Mouse (Mus musculus): ENCODE data around the gene Scarb2.

The Scarb2 gene

DNA sequence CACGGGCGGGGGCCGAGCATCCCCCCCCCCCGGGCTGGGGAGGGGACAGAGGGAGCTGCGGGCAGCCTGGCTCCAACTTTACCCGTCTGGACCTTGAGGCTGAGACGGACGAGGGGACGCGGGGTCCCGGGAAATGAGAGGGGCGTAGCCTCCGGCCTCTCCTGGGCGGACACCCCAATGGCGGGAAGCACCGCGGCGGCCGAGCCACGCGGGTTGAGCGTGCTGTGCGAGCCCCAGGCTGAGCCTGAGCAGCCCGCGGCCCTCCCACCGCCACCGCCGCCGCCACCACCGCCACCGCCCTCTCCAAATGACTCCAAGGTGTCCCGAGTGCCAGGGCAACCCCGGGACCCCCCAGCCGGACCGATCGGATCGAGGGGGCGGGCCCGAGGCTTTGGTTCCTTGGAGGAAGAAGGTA, 72.1 kb downstream of the Scarb2 start:
- DNase-seq, result no peak

DNA sequence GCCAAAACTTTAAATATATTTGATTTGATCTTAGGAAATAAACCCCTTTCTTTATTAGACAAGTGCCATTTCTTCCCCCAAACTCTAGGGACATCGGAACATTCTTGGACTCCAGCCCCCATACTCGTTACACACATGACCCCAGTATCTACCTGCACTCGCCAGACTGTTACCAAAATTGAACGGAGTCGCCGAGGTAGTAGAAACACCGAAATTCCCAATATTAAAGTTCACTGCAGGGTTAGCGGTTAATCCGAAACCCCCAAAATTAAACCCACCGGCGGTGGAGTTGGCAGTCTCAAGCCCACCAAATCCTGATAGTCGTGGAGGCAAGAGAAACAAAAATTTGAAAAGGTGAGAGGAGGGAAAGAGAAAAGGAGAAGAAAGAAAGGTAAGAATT, 72.6 kb downstream of the Scarb2 start:
- DNase-seq, result no peak

DNA sequence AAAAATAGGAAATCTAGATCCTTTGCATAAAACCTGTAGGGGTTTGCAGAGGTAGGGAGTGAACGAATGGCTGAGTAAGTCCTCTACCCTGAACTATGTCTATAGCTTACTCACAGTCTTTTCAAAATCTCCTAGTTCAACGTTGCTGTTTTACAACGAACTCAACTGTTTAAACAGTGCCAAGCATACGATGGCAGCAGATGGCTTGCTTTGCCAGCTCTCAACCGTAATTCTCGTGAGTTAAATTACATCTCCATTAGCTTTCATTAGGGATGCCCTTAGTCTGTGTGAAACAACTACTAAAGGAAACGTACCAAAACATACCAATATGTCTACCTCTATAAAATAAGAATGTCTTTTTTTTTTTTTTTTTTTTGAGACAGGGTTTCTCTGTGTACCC, 75.0 kb downstream of the Scarb2 start:
- DNase-seq, result no peak

DNA sequence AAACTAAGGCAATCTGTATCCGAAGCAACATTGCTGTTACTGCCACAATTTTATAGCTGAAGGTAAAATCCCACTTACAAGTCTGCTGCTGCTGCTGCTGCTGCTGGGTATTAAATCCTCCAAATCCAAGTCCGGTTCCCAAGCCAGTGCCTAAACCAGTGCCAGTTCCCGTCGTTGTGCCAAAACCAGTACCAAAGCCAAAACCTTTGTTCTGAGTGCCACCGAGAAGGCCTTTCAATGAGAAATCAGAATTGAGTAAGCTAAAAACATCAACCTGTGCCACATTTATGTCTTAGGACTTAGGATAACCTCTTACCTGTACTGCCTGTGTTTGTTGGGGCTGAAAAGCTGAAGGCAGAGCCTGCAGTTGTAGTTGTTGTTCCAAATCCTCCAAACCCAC, 75.9 kb downstream of the Scarb2 start:
- no peak for DNase-seq

DNA sequence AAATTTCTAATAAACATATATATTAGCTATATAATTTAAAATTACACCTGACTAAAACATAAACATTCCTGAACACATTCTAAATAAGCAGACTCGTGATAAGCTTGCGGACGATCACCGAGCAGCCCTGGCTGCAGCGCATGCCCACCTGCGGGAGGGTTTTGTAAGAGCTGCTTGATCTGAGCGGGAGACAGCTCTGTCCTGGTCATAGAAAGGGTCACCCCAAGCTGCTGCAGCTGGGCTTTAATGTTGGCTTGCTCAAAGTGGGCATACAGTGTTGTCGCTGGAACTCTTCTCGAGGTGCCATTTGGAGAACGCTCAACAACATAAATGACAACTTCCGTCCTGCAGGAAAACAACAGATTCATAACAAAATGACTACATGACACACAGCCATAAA, 82.5 kb downstream of the Scarb2 start:
- DNase-seq, result no peak

- DNase-seq, result no peak
These were observed 92.7 kb downstream of the Scarb2 start for GRCm38 (mm10) chr5:92413982-92414375.

DNA sequence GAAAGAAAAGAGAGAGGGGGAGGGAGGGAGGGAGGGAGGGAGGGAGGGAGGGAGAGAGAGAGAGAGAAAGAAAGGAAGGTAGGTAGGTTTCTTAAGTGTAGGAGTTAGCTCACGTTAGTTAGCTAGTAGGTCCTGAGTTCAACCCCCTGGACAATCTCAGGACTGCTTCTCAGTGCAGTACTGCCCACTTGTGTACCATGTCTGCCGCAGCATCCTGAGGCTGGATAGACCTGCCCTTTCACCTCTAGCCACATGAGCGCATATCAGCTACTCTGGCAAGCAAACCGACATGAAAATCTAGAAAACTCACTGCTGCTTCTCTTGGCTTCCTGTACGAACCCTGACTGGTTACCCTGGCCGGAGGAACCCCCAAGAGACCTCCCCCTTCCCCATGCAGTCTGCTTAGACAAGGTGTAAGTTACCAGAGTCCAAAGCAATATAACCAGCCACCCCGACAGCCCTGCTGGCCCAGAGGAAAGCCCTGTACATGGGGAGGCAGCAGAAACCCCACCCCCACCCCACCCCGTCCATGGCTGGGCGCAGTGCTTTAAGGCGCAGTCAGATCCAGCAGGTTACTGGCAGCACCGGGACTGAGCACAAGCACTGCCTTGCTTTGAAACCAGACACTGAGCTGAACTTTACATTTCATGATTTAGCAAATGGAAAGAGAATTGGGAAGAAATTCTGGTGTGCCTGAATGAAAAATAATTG, 93.2 kb downstream of the Scarb2 start:
- DNase-seq, result no peak

GRCm38 (mm10) chr5:92411461-92412140, 95.0 kb downstream of the Scarb2 start:
- DNase-seq, result no peak

- no peak for DNase-seq
These were observed 96.1 kb downstream of the Scarb2 start for GRCm38 (mm10) chr5:92410486-92410885.

DNA sequence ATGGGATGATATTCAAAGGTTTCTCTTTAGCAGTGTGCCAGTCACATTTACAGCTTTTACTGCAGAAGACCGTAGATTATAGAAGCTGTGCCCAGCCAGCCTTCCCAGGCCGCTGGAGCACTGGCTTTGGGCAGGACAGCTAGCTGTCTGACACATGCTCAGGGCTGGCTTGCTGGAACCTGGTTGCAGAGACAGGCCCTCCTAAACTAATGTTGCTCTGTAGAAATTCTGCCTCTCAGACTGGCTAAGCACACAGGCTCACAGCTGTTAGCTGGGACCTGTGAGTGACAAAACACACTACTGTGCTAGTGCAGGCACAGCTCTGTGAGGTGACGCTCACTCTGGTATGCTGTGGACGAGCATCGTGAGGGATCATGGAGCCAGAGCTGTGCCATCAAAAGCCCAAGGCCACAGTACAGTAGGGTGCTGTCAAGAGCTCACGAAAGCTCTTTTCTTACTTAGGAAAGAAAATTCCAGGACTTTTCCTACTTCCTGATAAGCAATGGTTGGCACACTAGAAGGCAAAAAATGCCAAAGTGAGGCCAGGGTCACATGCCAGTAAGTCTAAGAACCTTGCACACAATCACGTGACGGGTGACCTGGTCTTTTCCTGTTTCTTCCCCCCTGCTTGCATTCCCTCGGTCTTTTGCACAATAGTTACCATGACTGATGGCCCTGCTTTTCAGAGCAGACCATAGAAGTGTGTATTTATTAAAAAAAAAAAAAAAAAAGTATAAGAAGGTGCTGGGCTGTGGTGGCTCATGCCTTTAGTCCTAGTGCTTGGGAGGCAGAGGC, 97.1 kb downstream of the Scarb2 start:
- DNase-seq, result no peak

DNA sequence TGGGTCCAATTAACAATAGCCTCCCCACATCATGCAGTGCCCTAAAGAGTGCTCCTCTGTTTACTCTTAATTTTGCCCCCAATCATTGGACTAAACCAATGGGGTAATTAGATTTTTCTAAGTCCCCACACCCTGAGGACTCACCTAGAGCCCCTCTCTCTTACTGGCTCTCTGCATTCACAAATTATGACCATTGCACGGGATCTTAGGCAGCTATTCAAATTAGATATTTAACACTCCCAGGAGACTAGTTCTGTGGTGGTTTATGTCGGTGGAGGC, 102.3 kb downstream of the Scarb2 start:
- DNase-seq, result no peak

- no peak for DNase-seq
These were observed 102.9 kb downstream of the Scarb2 start for GRCm38 (mm10) chr5:92403562-92404399.

DNA sequence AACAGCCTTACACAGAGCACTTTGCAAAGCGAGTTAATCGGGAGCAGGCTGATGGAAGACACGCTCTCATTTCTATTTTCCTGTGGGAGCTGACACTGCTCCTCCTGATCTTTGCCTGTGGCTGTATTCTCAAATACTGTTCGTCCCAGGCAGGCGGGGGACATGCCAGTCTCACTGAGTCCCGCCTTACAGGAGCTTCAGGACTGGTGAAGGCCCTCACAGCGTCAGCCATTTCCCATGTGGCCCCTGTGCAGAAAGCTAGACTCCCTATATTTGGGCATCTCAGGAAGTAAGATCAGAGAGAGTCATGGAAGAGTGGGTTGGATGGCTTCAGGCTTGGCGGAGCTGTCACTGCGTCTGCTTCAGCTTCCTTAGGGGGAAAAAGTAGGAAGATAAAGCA, 103.8 kb downstream of the Scarb2 start:
- no peak for DNase-seq

DNA sequence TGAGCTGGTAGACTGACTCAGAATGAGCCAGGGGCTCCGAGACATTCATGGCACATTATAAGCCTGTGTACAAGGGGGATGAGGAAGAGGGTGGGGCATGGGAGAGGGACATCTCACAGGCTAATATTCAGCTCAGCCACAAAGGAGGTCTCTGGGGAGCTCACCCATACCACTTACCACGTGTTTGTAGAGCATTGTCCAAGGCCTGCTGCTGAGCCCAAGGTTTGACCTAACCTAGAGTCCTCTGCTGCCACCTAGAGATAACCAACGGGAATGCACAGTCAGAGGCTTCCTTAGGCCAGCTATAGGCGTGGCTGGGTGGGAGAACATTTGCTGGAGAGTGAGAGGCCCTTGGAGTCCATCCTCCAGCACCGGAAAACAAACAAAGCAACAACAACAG, 108.5 kb downstream of the Scarb2 start:
- peak; percentile 47 to 81 for DNase-seq

DNA sequence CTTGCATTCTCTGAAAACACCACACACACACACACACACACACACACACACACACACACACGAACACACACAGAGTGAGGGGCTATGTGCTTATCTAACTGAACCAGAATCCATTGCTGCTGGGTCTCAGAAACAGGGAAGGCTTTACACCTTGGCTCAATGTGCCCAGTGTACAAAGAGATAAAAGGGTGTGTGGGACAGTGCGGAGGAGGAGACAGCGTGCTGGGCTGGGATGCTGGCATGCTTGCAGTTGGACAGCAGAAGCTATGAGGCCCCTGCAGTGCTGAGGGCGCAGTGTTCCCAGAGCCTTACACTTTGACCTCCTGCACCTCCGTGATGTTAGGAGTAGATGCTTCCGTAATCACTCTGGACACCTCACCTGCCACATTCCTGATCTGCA, 110.2 kb downstream of the Scarb2 start:
- DNase-seq, result no peak

GRCm38 (mm10) chr5:92395764-92396163, 110.9 kb downstream of the Scarb2 start:
- DNase-seq, result no peak

GRCm38 (mm10) chr5:92393863-92394262, 112.8 kb downstream of the Scarb2 start:
- DNase-seq, result no peak

- DNase-seq, result no peak
These were observed 114.1 kb downstream of the Scarb2 start for GRCm38 (mm10) chr5:92392542-92392941.
